Mouse (Mus musculus): ENCODE results near the gene Siae. TPM values are rescaled to one million over a fixed set of nuclear protein-coding genes. Genes with fewer than 3 reads are reported as not detected.

Siae gene
- polyA plus RNA-seq, 1 experiment from 2014 or later = 26.7 TPM

DNA sequence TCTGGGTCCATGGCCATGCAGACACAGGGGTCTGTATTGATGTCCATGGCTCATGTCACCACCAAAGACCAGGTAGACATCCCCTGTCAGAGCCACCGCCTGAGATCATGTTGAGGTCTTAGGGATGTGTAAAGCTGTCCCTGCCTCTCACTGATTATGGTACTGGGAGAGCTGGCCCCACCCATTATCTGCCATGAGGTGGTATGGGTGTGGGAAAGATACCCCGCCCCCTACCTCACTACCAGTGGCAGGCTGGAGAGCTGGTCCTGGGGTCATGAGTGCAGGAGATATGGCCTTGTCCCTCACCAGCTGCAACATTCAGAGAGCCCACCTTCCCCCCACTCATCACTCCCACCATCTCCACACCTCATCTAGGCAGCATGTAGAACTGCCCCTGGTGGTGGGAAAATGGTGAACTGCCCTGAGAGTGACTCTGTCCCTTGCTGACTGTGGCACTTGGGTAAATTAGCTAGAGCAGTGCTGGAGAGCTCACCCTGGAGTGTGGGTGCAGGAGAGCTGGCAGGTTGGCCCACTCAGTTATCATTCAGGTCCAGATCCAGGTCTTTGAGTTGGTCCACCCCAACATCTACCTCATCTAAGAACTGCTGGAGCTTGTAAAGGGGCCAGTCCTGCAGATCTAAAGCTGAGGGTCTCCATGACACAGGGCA lies 45.2 kb downstream of the Siae start:
- ATAC-seq (no peak), DNase-seq (ENCODE audit: low read depth, low spot score) (no peak)
- no peak for TF ChIP-seq CTCF (IDR thresholded peaks at IDR 0.05)
- in situ Hi-C loops (cut with MboI; ENCODE audit: low pct_unique_long_range_greater_than_20kb) = no loop called here
- POLR2A ChIA-PET = no interaction called here
- CTCF ChIA-PET = interaction anchor here (0.7 to 1.6 kb wide), 2 partner anchors 9 to 137 kb away, joined by 3 to 4 read pairs; no protein-coding TSS in a partner anchor
- no peaks in the 10 kb centered on the region for H3K27me3 ChIP-seq

DNA sequence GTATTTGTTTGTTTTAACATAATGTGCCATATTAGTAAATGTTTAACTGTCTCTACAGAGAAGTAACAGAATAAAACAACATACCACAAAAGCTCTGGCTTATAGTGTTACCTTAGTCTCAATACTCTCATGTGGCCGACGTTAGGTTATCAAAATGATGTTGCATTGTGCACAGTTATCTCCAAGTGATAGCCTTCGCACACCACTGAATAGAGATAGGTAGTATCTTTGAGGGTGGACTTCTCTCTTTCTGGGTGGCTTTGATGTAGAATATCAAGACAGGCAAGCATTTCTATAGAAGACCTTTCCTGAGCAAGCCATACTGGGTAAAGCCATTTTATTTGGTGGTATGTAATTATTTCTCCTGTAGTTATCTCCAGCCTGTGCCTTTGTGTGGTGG lies 49.6 kb downstream of the Siae start:
- no peak for TF ChIP-seq CTCF (IDR thresholded peaks at IDR 0.05)
- in situ Hi-C loops (cut with MboI; ENCODE audit: low pct_unique_long_range_greater_than_20kb) = no loop called here
- no peak for DNase-seq (ENCODE audit: low read depth, low spot score)

DNA sequence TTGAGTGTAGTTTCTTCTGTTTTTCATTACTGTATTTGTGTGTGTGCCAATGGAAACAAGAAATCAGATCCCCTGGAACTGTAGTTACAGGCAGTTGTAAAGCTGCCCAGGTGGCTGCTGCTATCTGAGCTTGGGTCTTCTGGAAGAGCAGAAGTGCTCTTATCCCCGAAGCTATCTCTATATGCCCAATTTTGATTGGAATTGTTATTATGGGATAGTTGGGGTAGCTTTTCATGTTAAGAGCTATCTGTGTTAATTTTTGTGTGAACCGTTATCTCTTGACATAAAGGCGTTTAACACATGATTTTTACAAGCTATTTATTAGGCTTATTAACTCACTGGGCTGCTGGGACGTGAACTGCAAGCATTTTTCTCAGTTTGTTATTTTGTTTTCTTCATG lies 54.1 kb downstream of the Siae start:
- CTCF ChIA-PET = interaction anchor here (0.8 to 1.7 kb wide), 3 partner anchors 9 to 178 kb away, joined by 3 to 5 read pairs (median 3); no protein-coding TSS in a partner anchor
- in situ Hi-C loops (cut with MboI; ENCODE audit: low pct_unique_long_range_greater_than_20kb) = no loop called here
- DNase-seq (ENCODE audit: low read depth, low spot score) (no peak), ATAC-seq (no peak)
- TF ChIP-seq CTCF (IDR thresholded peaks at IDR 0.05) = no peak
- POLR2A ChIA-PET = interaction anchor here (0.8 kb wide), 1 partner anchor 144 kb away, joined by 3 read pairs; no protein-coding TSS in a partner anchor
- no peaks in the 10 kb centered on the region for H3K27me3 ChIP-seq

More for the DNA sequence above, 49.6 kb downstream of the Siae start:
- ATAC-seq = no peak
- H3K27me3 ChIP-seq = no peaks in the 10 kb centered on the region
- CTCF ChIA-PET = no interaction called here
- POLR2A ChIA-PET = interaction anchor here (1.5 kb wide), 1 partner anchor 17 kb away, joined by 4 read pairs; no protein-coding TSS in a partner anchor

DNA sequence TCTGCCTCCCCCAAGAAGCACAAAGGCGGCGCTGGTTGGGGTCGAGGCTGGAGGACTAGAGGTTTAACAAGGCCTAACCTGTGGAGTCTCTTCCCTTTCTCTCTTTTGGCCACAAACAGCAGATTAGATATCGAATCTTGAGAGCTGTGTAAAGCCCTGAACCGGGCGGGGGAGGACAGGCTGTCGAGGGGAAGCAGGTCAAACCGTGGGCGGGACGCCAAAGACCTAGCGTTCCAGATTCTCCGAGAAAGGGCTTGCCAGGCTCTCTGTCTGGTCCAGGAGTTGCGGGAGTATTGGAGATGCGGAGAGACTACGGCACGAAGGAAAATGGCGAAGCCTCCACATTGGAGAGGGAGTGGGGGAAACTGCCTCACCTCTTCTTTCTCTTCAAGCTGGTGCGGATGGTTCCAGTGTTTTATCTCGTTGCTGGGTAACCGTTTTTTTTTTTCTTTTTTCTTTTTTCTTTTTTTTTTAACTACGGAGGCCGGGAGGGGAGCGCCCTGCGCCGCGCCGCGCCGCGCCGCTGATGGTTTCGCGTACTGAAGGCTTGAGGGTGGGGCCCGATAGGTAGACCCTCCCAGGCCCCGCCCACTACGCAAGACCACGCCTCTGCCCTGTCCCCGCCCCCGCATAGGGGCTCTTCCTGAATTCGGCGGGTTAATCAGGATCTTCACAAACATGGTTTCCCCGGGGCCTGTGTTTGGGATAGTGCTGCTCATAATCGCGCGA lies 57.8 kb downstream of the Siae start, which contains the start of gene Spa17:
Gene Spa17 (minus strand): TSS at position 541 of the 729 bp plus-strand sequence.
- ChIA-PET CTCF (interaction anchor here (1.2 to 3.8 kb wide), 5 partner anchors 12 to 182 kb away, joined by 3 to 39 read pairs (median 13); partner anchors contain the start of gene Robo3), POLR2A (interaction anchor here (0.6 kb wide), 1 partner anchor 121 kb away, joined by 5 read pairs; no protein-coding TSS in a partner anchor)
- H3K27me3 ChIP-seq = no peaks in the 10 kb centered on the region
- TF ChIP-seq CTCF (IDR thresholded peaks at IDR 0.05) = no peak
- ATAC-seq (peak; percentile 95), DNase-seq (ENCODE audit: low read depth, low spot score) (peak; percentile 68)
- in situ Hi-C loops (cut with MboI; ENCODE audit: low pct_unique_long_range_greater_than_20kb) = loop anchor here (10.0 kb wide), 1 partner anchor 149 kb away; no protein-coding TSS in a partner anchor

DNA sequence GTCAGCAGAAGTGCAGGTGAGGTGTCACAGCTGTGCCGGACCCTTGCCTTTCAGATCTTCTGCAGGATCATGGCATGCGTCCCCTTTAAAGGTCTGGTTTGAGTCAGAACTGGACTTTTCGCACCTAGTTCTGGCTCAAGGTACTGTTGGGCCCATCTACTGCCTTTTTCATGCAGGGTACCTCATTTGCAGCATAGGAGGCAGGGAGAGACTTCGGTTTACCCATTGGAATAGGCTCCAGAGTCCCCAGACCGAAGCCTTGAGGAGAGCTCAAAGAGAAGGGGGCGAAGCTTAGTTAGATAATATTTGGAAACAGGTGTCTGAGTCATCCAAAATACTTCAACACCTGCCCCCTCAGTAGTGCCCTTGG lies 58.4 kb downstream of the Siae start:
- ATAC-seq = peak; percentile 61
- CTCF ChIA-PET = interaction anchor here (0.7 to 3.8 kb wide), 6 partner anchors 22 to 207 kb away, joined by 3 to 39 read pairs (median 9); partner anchors contain the start of gene Robo3

DNA sequence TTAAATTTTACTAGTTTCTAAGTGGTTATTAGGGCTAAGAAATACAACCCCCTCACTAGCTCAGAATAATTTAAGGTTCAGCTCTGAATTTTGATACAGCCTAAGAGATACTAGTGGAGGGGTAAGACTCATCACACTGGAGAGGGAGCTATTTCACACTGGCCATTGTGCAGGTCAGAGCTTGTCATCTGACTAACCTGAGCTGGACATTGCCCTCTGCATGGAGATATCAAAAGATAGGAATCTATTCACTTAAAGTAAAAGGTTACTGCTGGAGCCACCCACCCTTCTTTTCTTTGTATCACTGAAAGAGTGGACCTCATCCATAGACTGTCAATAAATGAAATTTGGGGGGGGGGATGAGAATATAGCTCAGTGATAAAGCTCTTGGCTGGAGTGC lies 58.8 kb downstream of the Siae start:
- ChIA-PET CTCF (interaction anchor here (0.7 to 3.8 kb wide), 10 partner anchors 16 to 207 kb away, joined by 3 to 39 read pairs (median 6); partner anchors contain the start of gene Robo3), POLR2A (interaction anchor here (0.9 to 1.3 kb wide), 2 partner anchors 72 to 146 kb away, joined by 3 read pairs; no protein-coding TSS in a partner anchor)
- ATAC-seq (no peak), DNase-seq (ENCODE audit: low read depth, low spot score) (no peak)
- no peak for TF ChIP-seq CTCF (IDR thresholded peaks at IDR 0.05)
- H3K27me3 ChIP-seq = no peaks in the 10 kb centered on the region
- in situ Hi-C loops (cut with MboI; ENCODE audit: low pct_unique_long_range_greater_than_20kb) = loop anchor here (10.0 kb wide), 1 partner anchor 150 kb away; no protein-coding TSS in a partner anchor

More for the DNA sequence above, 58.4 kb downstream of the Siae start:
- POLR2A ChIA-PET = interaction anchor here (1.3 kb wide), 1 partner anchor 146 kb away, joined by 3 read pairs; no protein-coding TSS in a partner anchor
- H3K27me3 ChIP-seq = no peaks in the 10 kb centered on the region
- TF ChIP-seq CTCF (IDR thresholded peaks at IDR 0.05) = no peak
- in situ Hi-C loops (cut with MboI; ENCODE audit: low pct_unique_long_range_greater_than_20kb) = loop anchor here (10.0 kb wide), 1 partner anchor 149 kb away; no protein-coding TSS in a partner anchor
- DNase-seq (ENCODE audit: low read depth, low spot score) = no peak

DNA sequence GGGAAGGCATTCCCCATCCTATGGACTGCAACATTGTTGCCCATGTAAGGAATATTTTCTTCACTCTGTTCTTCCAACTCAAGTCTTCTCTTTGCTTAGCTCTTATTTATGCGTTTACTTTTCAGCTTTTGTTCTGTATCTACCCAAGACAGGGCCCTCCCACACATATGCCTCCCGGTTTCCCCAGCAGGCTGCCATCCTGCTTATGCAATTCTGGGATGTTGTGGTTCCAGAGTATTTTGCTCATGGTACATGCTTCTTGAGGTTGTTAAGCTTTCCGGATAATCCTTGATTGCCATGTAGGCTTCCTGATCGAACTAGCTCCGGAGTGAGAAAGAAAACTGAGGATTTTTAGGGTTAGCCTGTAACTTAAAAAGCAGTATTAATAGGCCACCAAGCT lies 59.7 kb downstream of the Siae start:
- no peak for ATAC-seq
- no peak for DNase-seq (ENCODE audit: low read depth, low spot score)
- ChIA-PET POLR2A (interaction anchor here (0.9 to 1.3 kb wide), 3 partner anchors 73 to 177 kb away, joined by 3 read pairs; no protein-coding TSS in a partner anchor), CTCF (interaction anchor here (1.2 to 3.8 kb wide), 10 partner anchors 15 to 184 kb away, joined by 3 to 39 read pairs (median 6); partner anchors contain the start of gene Robo3)
- no peaks in the 10 kb centered on the region for H3K27me3 ChIP-seq
- no peak for TF ChIP-seq CTCF (IDR thresholded peaks at IDR 0.05)
- in situ Hi-C loops (cut with MboI; ENCODE audit: low pct_unique_long_range_greater_than_20kb) = loop anchor here (5.0 to 10.0 kb wide), 3 partner anchors 73 to 183 kb away; partner anchors contain the start of gene Robo3

DNA sequence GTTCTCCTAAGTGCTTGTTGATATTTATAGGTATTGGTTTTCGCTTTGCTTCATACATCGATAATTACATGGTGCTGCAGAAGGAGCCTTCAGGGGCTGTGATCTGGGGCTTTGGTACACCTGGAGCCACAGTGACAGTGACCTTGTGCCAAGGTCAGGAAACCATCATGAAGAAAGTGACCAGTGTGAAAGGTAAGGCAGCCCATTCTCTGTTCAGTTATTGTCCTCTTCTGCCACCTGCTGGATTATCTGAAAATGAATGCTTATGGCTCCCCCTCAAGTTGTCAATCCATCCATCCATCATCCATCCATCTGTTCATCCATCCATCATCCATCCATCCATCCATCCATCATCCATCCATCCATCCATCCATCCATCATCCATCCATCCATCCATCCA lies 61.3 kb downstream of the Siae start:
- in situ Hi-C loops (cut with MboI; ENCODE audit: low pct_unique_long_range_greater_than_20kb) = loop anchor here (5.0 to 10.0 kb wide), 3 partner anchors 74 to 184 kb away; partner anchors contain the start of gene Robo3
- ATAC-seq (no peak), DNase-seq (ENCODE audit: low read depth, low spot score) (no peak)
- H3K27me3 ChIP-seq = no peaks in the 10 kb centered on the region
- TF ChIP-seq CTCF (IDR thresholded peaks at IDR 0.05) = peak; percentile 73
- ChIA-PET CTCF (interaction anchor here (3.8 kb wide), 1 partner anchor 154 kb away, joined by 27 read pairs; no protein-coding TSS in a partner anchor), POLR2A (interaction anchor here (1.2 kb wide), 1 partner anchor 178 kb away, joined by 3 read pairs; no protein-coding TSS in a partner anchor)

DNA sequence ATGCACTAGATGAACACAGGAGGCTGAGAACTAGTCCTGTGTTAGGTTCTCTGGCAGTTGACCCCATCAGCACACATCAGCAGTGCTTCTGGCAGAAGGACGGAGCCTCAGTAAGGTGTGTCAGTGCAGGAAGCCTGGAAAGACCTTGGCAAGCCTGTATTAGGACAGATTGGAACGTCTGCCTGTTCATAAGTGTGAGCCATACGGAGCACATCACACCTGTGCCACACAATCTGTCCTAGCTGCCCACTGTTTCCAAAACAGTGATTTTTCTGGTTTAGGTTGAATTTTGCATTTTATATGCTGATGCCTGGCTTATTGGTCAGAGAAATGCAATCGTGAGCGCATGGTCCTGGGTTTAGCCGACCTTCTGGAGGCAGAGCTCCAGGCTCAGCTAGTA lies 65.8 kb downstream of the Siae start:
- DNase-seq (ENCODE audit: low read depth, low spot score) (no peak), ATAC-seq (no peak)
- in situ Hi-C loops (cut with MboI; ENCODE audit: low pct_unique_long_range_greater_than_20kb) = no loop called here
- POLR2A ChIA-PET = no interaction called here
- CTCF ChIA-PET = interaction anchor here (5.5 kb wide), 1 partner anchor 190 kb away, joined by 24 read pairs; no protein-coding TSS in a partner anchor
- TF ChIP-seq CTCF (IDR thresholded peaks at IDR 0.05) = no peak
- no peaks in the 10 kb centered on the region for H3K27me3 ChIP-seq

DNA sequence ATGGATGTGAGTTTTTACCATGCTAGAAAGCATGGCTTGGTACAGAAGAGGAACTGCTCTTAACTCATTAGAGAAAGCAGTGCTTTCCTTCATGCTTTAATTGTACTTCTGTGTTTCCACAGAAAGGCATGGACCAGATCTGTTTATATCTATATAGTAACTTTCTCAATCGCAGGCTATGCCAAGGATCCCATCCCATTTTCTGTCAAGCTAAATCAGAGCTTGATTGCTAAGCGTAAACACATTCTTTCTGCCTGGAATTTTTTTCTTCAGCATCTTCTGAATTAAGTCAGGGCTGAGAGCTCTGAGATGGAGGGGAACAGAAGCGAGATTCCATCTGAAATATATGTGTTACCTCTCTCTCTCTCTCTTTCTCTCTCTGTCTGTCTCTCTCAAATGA lies 68.5 kb downstream of the Siae start:
- DNase-seq (ENCODE audit: low read depth, low spot score) (no peak), ATAC-seq (no peak)
- in situ Hi-C loops (cut with MboI; ENCODE audit: low pct_unique_long_range_greater_than_20kb) = no loop called here
- no peak for TF ChIP-seq CTCF (IDR thresholded peaks at IDR 0.05)
- no peaks in the 10 kb centered on the region for H3K27me3 ChIP-seq
- ChIA-PET CTCF (interaction anchor here (1.2 kb wide), 1 partner anchor 12 kb away, joined by 3 read pairs; no protein-coding TSS in a partner anchor), POLR2A (no interaction called here)
